Mouse (Mus musculus) colon, adult 2 months (tissue): ENCODE measurements around the gene Helq. TPM values are rescaled to one million over a fixed set of nuclear protein-coding genes. Genes with fewer than 3 reads are reported as not detected.

Experiments used
- polyA plus RNA-seq: library from polyadenylated mRNA; depleted of rRNA; stranded (reverse); fragments of >200 nt; gene quantifications from 2 replicates; pipeline ENCODE4 v1.2.3, GENCODE M21; 2012; rRNA removed

Helq gene
- polyA plus RNA-seq, result 4.7 and 5.6 TPM in 2 replicates

DNA sequence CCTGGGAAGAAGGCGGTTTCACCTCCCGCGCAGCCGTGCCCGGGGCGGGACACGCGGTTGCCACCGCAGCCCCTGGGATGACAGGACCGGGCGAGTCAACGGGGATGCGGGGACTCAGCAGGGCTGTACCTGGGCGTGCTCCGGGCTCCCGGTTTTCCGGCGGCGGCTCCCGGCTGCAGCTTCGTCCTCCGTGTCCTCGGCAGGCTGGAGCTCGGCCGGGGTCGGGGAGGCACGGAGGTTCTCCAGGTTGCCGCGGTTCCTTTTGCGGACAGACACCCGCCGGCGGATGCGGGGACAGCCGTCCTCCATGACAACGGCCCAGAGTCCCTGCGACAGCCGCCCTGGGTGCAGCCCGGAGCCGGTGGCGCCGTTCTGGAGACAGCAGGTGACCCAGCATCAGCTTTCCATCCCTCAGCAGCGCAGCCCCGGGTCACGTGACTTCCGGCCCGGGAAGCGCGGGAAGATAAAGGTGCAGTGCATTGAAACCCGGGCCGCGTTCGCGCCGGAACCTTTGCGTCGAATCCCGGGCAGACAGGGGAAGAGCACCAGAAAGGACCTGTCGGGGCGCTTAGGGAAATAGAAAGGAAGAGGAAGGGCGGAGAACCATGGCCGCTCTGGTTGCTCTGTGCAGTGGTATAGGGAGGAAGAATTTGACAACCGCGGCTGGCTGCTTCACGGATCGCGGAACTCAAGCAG lies at the start of gene Helq, which contains the start of gene Mrps18c:
TSS of gene Helq (minus strand) at position 434 of the 696 bp plus-strand sequence.
TSS of gene Mrps18c (plus strand) at position 463 of the 696 bp plus-strand sequence.

GRCm38 (mm10) chr5:100845485-100845847 lies 47.1 kb upstream of the Helq start, which contains the start of gene Gpat3:
Gene Gpat3, plus strand, starts transcription at chr5:100845713.

DNA sequence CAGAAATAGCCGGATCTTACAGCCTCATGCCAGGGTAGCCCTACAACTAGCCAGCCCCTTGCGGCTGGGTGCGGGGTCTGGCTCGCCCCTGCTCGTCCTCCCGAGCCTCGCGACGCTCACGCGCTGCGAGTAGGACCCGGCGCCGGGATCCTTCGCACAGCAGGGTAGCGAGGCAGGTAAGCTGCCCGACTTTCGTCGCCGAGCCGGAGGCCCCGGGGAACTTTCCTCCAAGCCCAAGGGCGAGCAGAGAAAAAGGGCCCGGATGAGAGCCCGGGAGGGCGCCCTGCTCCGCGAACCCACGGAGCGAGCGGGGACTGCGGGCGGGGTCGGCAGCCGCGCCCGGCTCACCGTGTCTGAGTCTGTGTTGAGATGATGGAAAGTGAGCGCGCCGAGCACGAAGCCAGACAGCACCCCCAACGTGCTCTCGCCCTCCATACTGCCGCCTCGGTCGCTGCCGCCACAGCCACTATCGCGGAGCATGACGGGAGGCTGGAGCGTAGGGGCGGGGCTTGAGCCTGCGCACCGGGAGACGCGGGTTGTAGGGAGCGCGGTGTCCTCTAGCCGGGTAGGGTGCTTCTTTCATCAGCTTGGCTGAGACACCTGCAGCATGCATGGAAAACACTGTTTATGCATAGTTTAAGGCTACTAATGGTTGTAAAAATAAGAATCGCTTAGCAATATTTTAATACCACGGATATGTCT lies 22.2 kb upstream of the Helq start, which contains the start of gene Abraxas1:
TSS of gene Abraxas1 (minus strand) at position 483 of the 702 bp plus-strand sequence.

DNA sequence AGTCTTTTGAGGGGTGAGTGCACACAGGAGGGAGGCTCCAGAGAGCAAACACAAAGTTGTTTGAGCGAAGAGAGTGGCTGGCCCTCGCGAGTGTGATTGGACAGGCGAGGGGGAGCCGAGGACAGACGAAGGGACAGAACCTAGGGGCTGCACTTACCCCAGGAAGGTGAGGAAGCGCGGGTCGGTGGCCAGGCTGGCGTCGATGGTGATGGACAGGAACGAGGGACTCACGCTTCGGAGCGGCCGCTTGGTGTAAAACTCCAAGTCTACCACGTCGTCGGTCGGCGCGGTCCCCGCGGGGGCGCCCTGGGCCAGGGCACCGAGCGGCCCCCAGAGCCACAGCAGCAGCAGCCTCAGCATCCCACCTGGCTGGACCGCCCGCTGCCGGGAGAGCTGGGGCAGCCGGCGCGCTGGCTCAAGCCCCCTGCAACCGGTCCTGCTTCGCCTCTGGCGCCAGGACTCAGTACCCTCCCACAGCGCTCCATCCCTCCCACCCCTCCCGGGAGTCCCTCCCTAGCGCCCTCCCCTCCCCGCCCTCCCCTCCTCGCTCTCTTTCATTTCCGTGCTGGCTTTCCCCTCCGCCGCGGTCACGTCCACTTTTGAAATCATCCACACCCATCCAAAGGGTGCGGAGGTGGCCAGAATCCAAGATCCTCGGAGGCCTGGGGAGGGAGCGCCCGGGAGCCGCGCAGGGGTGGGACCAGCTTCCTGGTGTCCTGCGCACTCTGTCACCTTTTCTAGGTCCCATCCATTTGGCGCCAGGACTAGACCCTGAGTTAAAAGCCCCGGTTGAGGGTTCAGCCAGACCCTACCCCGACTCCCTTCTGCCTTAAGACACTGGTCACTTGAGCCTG lies 78.9 kb downstream of the Helq start, which contains the start of gene Hpse:
TSS of gene Hpse (minus strand) at position 482 of the 854 bp plus-strand sequence.

Other genes starting within 250 kb of the Helq start
- 719 and 964 TPM in 2 replicates for gene Plac8, start 226.4 kb downstream of the Helq start, polyA plus RNA-seq
- 155 and 222 TPM in 2 replicates for gene Coq2, start 123.5 kb downstream of the Helq start, polyA plus RNA-seq
- 14.5 and 15.9 TPM in 2 replicates for gene Hpse, start 78.9 kb downstream of the Helq start, polyA plus RNA-seq
- 6.8 and 10.4 TPM in 2 replicates for gene Mrps18c, start within 50 bp of the Helq start, polyA plus RNA-seq
- gene Abraxas1, start 22.4 kb upstream of the Helq start, polyA plus RNA-seq, result 2.1 and 2.4 TPM in 2 replicates
- gene Gpat3, start 47.1 kb upstream of the Helq start, polyA plus RNA-seq, result 3.2 and 4.2 TPM in 2 replicates